Mouse (Mus musculus) neural tube, embryonic 12.5 days (tissue): ENCODE data around the gene Nktr. TPM values are rescaled to one million over a fixed set of nuclear protein-coding genes. Genes with fewer than 3 reads are reported as not detected.

Experiments
- ATAC-seq: fragments of 200-750 bp; cut with Nextera tagmentation; 2 replicates; pipeline ENCODE4 v1.8.0; 2017; ENCODE audit warnings: low read depth, mild to moderate bottlenecking, moderate TSS enrichment, moderate library complexity; ENCODE audit not compliant: low FRiP score
- H3K27ac ChIP-seq: fragments of 300-500 bp; sonication (generic); 2 replicates; pipeline ENCODE4 v1.5.1; 2016
- H3K27me3 ChIP-seq: fragments of 300-500 bp; sonication (generic); replicated peaks from 2 replicates; pipeline ENCODE4 v1.6.1; 2016; ENCODE audit warnings: mild to moderate bottlenecking
- H3K36me3 ChIP-seq: fragments of 300-500 bp; sonication (generic); 2 replicates; pipeline ENCODE4 v1.6.1; 2016; ENCODE audit warnings: mild to moderate bottlenecking
- H3K4me1 ChIP-seq: fragments of 300-500 bp; sonication (generic); 2 replicates; pipeline ENCODE4 v1.6.1; 2016
- H3K4me2 ChIP-seq: fragments of 300-500 bp; sonication (generic); replicated peaks from 2 replicates; pipeline ENCODE4 v1.6.1; 2016; ENCODE audit warnings: mild to moderate bottlenecking
- H3K4me3 ChIP-seq: fragments of 300-500 bp; sonication (generic); 2 replicates; pipeline ENCODE4 v1.5.1; 2016
- H3K9ac ChIP-seq: fragments of 300-500 bp; sonication (generic); 2 replicates; pipeline ENCODE4 v1.6.1; 2016; ENCODE audit warnings: mild to moderate bottlenecking
- H3K9me3 ChIP-seq: fragments of 300-500 bp; sonication (generic); 2 replicates; pipeline ENCODE4 v1.6.1; 2016; ENCODE audit warnings: mild to moderate bottlenecking
- WGBS: fragments of 180-500 bp; shearing (Covaris S2); methylation state at CpG from one replicate; pipeline ENCODE4 v1.1.7; 2016; 5-methylcytosine and 5-hydroxymethylcytosine counted together
- polyA plus RNA-seq: library from polyadenylated mRNA; unstranded; fragments of >200 nt; fragmentation: Nextera tagmentation; extraction: Ambion mirVana; gene quantifications from 2 replicates; pipeline ENCODE4 v1.2.1, GENCODE M21; 2016

Nktr gene
- polyA plus RNA-seq, 1 experiment from 2014 or later: 57.6 TPM

- no peaks in the 10 kb centered on the region for H3K9me3 ChIP-seq
- peaks cover 40% of the 10 kb centered on the region for H3K36me3 ChIP-seq
- peaks cover 34% of the 10 kb centered on the region for H3K4me1 ChIP-seq
- no peak overlapping the region for H3K27ac ChIP-seq
- H3K27me3 ChIP-seq: no peaks in the 10 kb centered on the region
- no peak overlapping the region for H3K4me3 ChIP-seq
- H3K4me2 ChIP-seq: no peak overlapping the region
- 87% methylated on average over 3 of the region's 3 CpGs for WGBS
- no peak for ATAC-seq
- H3K9ac ChIP-seq: no peak overlapping the region
Observed at GRCm38 (mm10) chr9:121756785-121757184, 37.8 kb downstream of the Nktr start.

- 76% methylated on average over 3 of the region's 3 CpGs for WGBS
- Histone ChIP-seq H3K4me1 (peaks cover 39% of the 10 kb centered on the region), H3K27me3 (no peaks in the 10 kb centered on the region), H3K36me3 (peaks cover 36% of the 10 kb centered on the region), H3K4me2 (no peak overlapping the region), H3K9me3 (no peaks in the 10 kb centered on the region), H3K27ac (no peak overlapping the region), H3K9ac (no peak overlapping the region), H3K4me3 (no peak overlapping the region)
- ATAC-seq: no peak
Observed at GRCm38 (mm10) chr9:121757432-121757831, 38.5 kb downstream of the Nktr start.

- ATAC-seq: no peak
- Histone ChIP-seq H3K27me3 (no peaks in the 10 kb centered on the region), H3K9ac (peak overlapping the region; percentile 94), H3K9me3 (no peaks in the 10 kb centered on the region), H3K4me3 (peak overlapping the region; percentile 89; the same call in 1 of the 2 replicates), H3K4me1 (peaks cover 39% of the 10 kb centered on the region), H3K4me2 (peak overlapping the region; percentile 96), H3K27ac (no peak overlapping the region), H3K36me3 (peaks cover 37% of the 10 kb centered on the region)
- WGBS: 58% methylated on average over 10 of the region's 10 CpGs
Observed at GRCm38 (mm10) chr9:121757835-121758814, 39.2 kb downstream of the Nktr start.

GRCm38 (mm10) chr9:121759091-121760081, 40.4 kb downstream of the Nktr start, which contains the start of gene Zfp651:
TSS of gene Zfp651 (plus strand) at chr9:121759330.
- peak within 1 kb of the TSS; percentile 96 for H3K4me2 ChIP-seq
- peak; percentile 85 for ATAC-seq
- peaks cover 39% of the 10 kb centered on the region for H3K4me1 ChIP-seq
- peak within 1 kb of the TSS; percentile 75 for H3K27ac ChIP-seq
- under 1% methylated on average over 97 of the region's 97 CpGs for WGBS
- H3K4me3 ChIP-seq: peak within 1 kb of the TSS; percentile 89
- H3K9me3 ChIP-seq: no peaks in the 10 kb centered on the region
- peaks cover 43% of the 10 kb centered on the region for H3K36me3 ChIP-seq
- H3K9ac ChIP-seq: peak within 1 kb of the TSS; percentile 94
- no peaks in the 10 kb centered on the region for H3K27me3 ChIP-seq

- H3K9ac ChIP-seq: peak overlapping the region; percentile 94
- peak; percentile 62 for ATAC-seq
- H3K36me3 ChIP-seq: peaks cover 42% of the 10 kb centered on the region
- WGBS: 1% methylated on average over 43 of the region's 43 CpGs
- H3K27ac ChIP-seq: peak overlapping the region; percentile 75
- H3K9me3 ChIP-seq: no peaks in the 10 kb centered on the region
- peak overlapping the region; percentile 89 for H3K4me3 ChIP-seq
- peak overlapping the region; percentile 96 for H3K4me2 ChIP-seq
- peaks cover 39% of the 10 kb centered on the region for H3K4me1 ChIP-seq
- H3K27me3 ChIP-seq: no peaks in the 10 kb centered on the region
Observed at GRCm38 (mm10) chr9:121760271-121761090, 41.5 kb downstream of the Nktr start.

GRCm38 (mm10) chr9:121761091-121761665, 42.2 kb downstream of the Nktr start:
- 58% methylated on average over 10 of the region's 10 CpGs for WGBS
- H3K36me3 ChIP-seq: peaks cover 44% of the 10 kb centered on the region
- no peak for ATAC-seq

GRCm38 (mm10) chr9:121761787-121762186, 42.8 kb downstream of the Nktr start:
- H3K36me3 ChIP-seq: peaks cover 47% of the 10 kb centered on the region
- WGBS: 75% methylated on average over 8 of the region's 8 CpGs
- H3K4me1 ChIP-seq: peaks cover 39% of the 10 kb centered on the region
- no peak overlapping the region for H3K4me3 ChIP-seq
- H3K9ac ChIP-seq: no peak overlapping the region
- peak overlapping the region; percentile 96; the same call in 1 of the 2 replicates for H3K4me2 ChIP-seq
- H3K27ac ChIP-seq: no peak overlapping the region
- no peaks in the 10 kb centered on the region for H3K9me3 ChIP-seq
- no peak for ATAC-seq
- H3K27me3 ChIP-seq: no peaks in the 10 kb centered on the region

More at GRCm38 (mm10) chr9:121761091-121761665, 42.2 kb downstream of the Nktr start:
- Histone ChIP-seq H3K4me3 (peak overlapping the region; percentile 89), H3K9me3 (no peaks in the 10 kb centered on the region), H3K27ac (no peak overlapping the region), H3K27me3 (no peaks in the 10 kb centered on the region), H3K4me2 (peak overlapping the region; percentile 96), H3K9ac (peak overlapping the region; percentile 94), H3K4me1 (peaks cover 39% of the 10 kb centered on the region)

GRCm38 (mm10) chr9:121762248-121762647, 43.3 kb downstream of the Nktr start:
- no peak overlapping the region for H3K27ac ChIP-seq
- H3K27me3 ChIP-seq: no peaks in the 10 kb centered on the region
- WGBS: 92% methylated on average over 10 of the region's 10 CpGs
- H3K4me3 ChIP-seq: no peak overlapping the region
- no peaks in the 10 kb centered on the region for H3K9me3 ChIP-seq
- H3K9ac ChIP-seq: no peak overlapping the region
- H3K36me3 ChIP-seq: peaks cover 49% of the 10 kb centered on the region
- H3K4me2 ChIP-seq: no peak overlapping the region
- no peak for ATAC-seq
- peaks cover 39% of the 10 kb centered on the region for H3K4me1 ChIP-seq

GRCm38 (mm10) chr9:121762761-121763160, 43.8 kb downstream of the Nktr start:
- Histone ChIP-seq H3K27me3 (no peaks in the 10 kb centered on the region), H3K4me1 (peaks cover 34% of the 10 kb centered on the region), H3K4me3 (no peak overlapping the region), H3K27ac (no peak overlapping the region), H3K4me2 (no peak overlapping the region), H3K36me3 (peaks cover 54% of the 10 kb centered on the region), H3K9ac (no peak overlapping the region), H3K9me3 (no peaks in the 10 kb centered on the region)
- no peak for ATAC-seq
- 90% methylated on average over 25 of the region's 25 CpGs for WGBS

GRCm38 (mm10) chr9:121763716-121764115, 44.7 kb downstream of the Nktr start:
- Histone ChIP-seq H3K4me1 (peaks cover 25% of the 10 kb centered on the region), H3K9ac (no peak overlapping the region), H3K27me3 (no peaks in the 10 kb centered on the region), H3K36me3 (peaks cover 64% of the 10 kb centered on the region), H3K4me3 (no peak overlapping the region), H3K9me3 (no peaks in the 10 kb centered on the region), H3K27ac (no peak overlapping the region), H3K4me2 (no peak overlapping the region)
- no peak for ATAC-seq
- 94% methylated on average over 19 of the region's 19 CpGs for WGBS
